In genomic region chr5:112411072-112411471, GRCm38 (mm10) we compare ENCODE assay signal across 16 mouse cellular contexts. TPM values are rescaled to one million over a fixed set of nuclear protein-coding genes. Genes with fewer than 3 reads are reported as not detected.
DNase-seq lines count a peak whose midpoint lies in the region; ATAC-seq and TF ChIP-seq lines count a peak whose summit lies in the region.
"Had no signal": no experiment of that assay in that cellular context is flagged by ENCODE, and none has a peak within 500 bp of the region (broad histone marks: within the 10 kb centered on the region; RNA-seq: fewer than 3 reads in every experiment).

No protein-coding gene starts in this region.

- H3K9me3 ChIP-seq in embryonic facial prominence, embryonic 10.5 days: no peaks in the 10 kb centered on the region
- H3K9me3 ChIP-seq in forebrain, postnatal 0 days (ENCODE audit: low read length): no peaks in the 10 kb centered on the region
- no peaks in the 10 kb centered on the region for H3K9me3 ChIP-seq in midbrain, embryonic 11.5 days (ENCODE audit: control insufficient read depth, low read length)

- peaks cover 22% of the 10 kb centered on the region for H3K4me1 ChIP-seq in embryonic facial prominence, embryonic 10.5 days
- peaks cover 18% of the 10 kb centered on the region for H3K4me1 ChIP-seq in forebrain, postnatal 0 days (ENCODE audit: insufficient read depth)
- peaks cover 21% of the 10 kb centered on the region for H3K4me1 ChIP-seq in midbrain, embryonic 11.5 days (ENCODE audit: control insufficient read depth, insufficient read depth, low read length)

- ATAC-seq in forebrain, postnatal 0 days: peak; percentile 11
- ATAC-seq in midbrain, embryonic 11.5 days (ENCODE audit: low FRiP score): 0 out of 2 replicates have a peak, but pooled peaks have one; percentile 12
- ATAC-seq in megakaryocyte progenitor cell, adult 5-6 weeks (replicated peaks; ENCODE audit: poor library complexity): no peak

- no peak for TF ChIP-seq CTCF in forebrain, postnatal 0 days (IDR thresholded peaks at IDR 0.05; ENCODE audit: low read depth)

- H3K4me2 ChIP-seq in forebrain, postnatal 0 days (ENCODE audit: low read depth): peak overlapping the region; percentile 37
- H3K4me2 ChIP-seq in midbrain, embryonic 11.5 days: peak overlapping the region; percentile 34

- peak overlapping the region; percentile 48; the same call in 1 of the 2 replicates for H3K27ac ChIP-seq in embryonic facial prominence, embryonic 10.5 days (replicated peaks)
- H3K27ac ChIP-seq in forebrain, postnatal 0 days (ENCODE audit: low read depth, low read length): peak overlapping the region; percentile 85
- H3K27ac ChIP-seq in midbrain, embryonic 11.5 days (ENCODE audit: low read depth, low read length): peak overlapping the region; percentile 47; the same call in 1 of the 2 replicates
- H3K27ac ChIP-seq: kidney, postnatal 0 days had no signal

- DNase-seq in MN1 (ENCODE audit: low spot score): peak; percentile 75
- DNase-seq in embryonic facial prominence, embryonic 10.5 days (ENCODE audit: low spot score): no peak
- peak; percentile 45 for DNase-seq in forebrain, postnatal 0 days
- DNase-seq in midbrain, embryonic 11.5 days (ENCODE audit: low spot score, missing footprints): peak; percentile 90
- no peak for DNase-seq in kidney, adult 9 months
- DNase-seq in spleen, postnatal 14 days (ENCODE audit: low spot score in 2 of 2): no peak
- DNase-seq in thymus, postnatal 25 days: no peak
- DNase-seq: lung, postnatal 10 days had no signal

- H3K27me3 ChIP-seq in embryonic facial prominence, embryonic 10.5 days (replicated peaks; ENCODE audit: low read depth, poor library complexity, severe bottlenecking): peaks cover 43% of the 10 kb centered on the region
- H3K27me3 ChIP-seq in forebrain, postnatal 0 days (ENCODE audit: insufficient read depth, low read length): no peaks in the 10 kb centered on the region
- no peaks in the 10 kb centered on the region for H3K27me3 ChIP-seq in midbrain, embryonic 11.5 days (ENCODE audit: control insufficient read depth, insufficient read depth, low read length)

- H3K36me3 ChIP-seq in embryonic facial prominence, embryonic 10.5 days (replicated peaks): no peaks in the 10 kb centered on the region
- H3K36me3 ChIP-seq in forebrain, postnatal 0 days (ENCODE audit: insufficient read depth): no peaks in the 10 kb centered on the region
- H3K36me3 ChIP-seq in midbrain, embryonic 11.5 days (ENCODE audit: control insufficient read depth, insufficient read depth, low read length): no peaks in the 10 kb centered on the region

- H3K9ac ChIP-seq in forebrain, postnatal 0 days: 0 out of 2 replicates have a peak overlapping the region, but pooled peaks have one; percentile 14
- H3K9ac ChIP-seq in midbrain, embryonic 11.5 days (ENCODE audit: low read length): peak overlapping the region; percentile 25; the same call in 1 of the 2 replicates

- peak overlapping the region; percentile 33; the same call in 1 of the 2 replicates for H3K4me3 ChIP-seq in embryonic facial prominence, embryonic 10.5 days
- no peak overlapping the region for H3K4me3 ChIP-seq in forebrain, postnatal 0 days (ENCODE audit: low read depth, low read length)
- no peak overlapping the region for H3K4me3 ChIP-seq in midbrain, embryonic 11.5 days (ENCODE audit: low read depth, low read length)

- WGBS in embryonic facial prominence, embryonic 10.5 days: 39% methylated on average over 11 of the region's 11 CpGs
- WGBS in forebrain, postnatal 0 days: 11% methylated on average over 11 of the region's 11 CpGs
- 28% methylated on average over 11 of the region's 11 CpGs for WGBS in midbrain, embryonic 11.5 days

RNA-seq across cellular contexts. Expression of gene Asphd2, which starts 16.4 kb away (rescaled TPM):
- 23.7 and 27.3 TPM in 2 replicates for polyA plus RNA-seq in embryonic facial prominence, embryonic 10.5 days (2016; fragmentation: Nextera tagmentation; extraction: Ambion mirVana)
- 132 and 138 TPM in 2 replicates for total RNA-seq in forebrain, postnatal 0 days (2014; rRNA removed)
- 128 and 132 TPM in 2 replicates for polyA plus RNA-seq in forebrain, postnatal 0 days (2015; fragmentation: Nextera tagmentation; extraction: Ambion mirVana)
- 35.4 and 48.3 TPM in 2 replicates for polyA plus RNA-seq in midbrain, embryonic 11.5 days (2014; fragmentation: Nextera tagmentation; extraction: Ambion mirVana)
- not detected in 2 replicates for total RNA-seq in megakaryocyte progenitor cell, adult 5-6 weeks (2015)
- not detected in 2 replicates for total RNA-seq in megakaryocyte progenitor cell, adult 5-6 weeks (2017)

RNA-seq across cellular contexts. Expression of gene Gm6588, which starts 38.2 kb away (rescaled TPM):
- not detected in 2 replicates for polyA plus RNA-seq in embryonic facial prominence, embryonic 10.5 days (2016; fragmentation: Nextera tagmentation; extraction: Ambion mirVana)
- not detected in 2 replicates for total RNA-seq in forebrain, postnatal 0 days (2014; rRNA removed)
- polyA plus RNA-seq in forebrain, postnatal 0 days (2015; fragmentation: Nextera tagmentation; extraction: Ambion mirVana): 0.11 TPM in 1 of 2 replicates, not detected in the other
- not detected in 2 replicates for polyA plus RNA-seq in midbrain, embryonic 11.5 days (2014; fragmentation: Nextera tagmentation; extraction: Ambion mirVana)
- total RNA-seq in megakaryocyte progenitor cell, adult 5-6 weeks (2015): not detected in 2 replicates
- not detected in 2 replicates for total RNA-seq in megakaryocyte progenitor cell, adult 5-6 weeks (2017)
- total RNA-seq: adrenal gland, adult 18-20 months; heart, adult 8-10 months; layer of hippocampus, postnatal 36 days had no signal
- polyA plus RNA-seq: kidney, postnatal 0 days; liver, embryonic 11.5 days; Patski; spleen, adult 2 months had no signal

RNA-seq across cellular contexts. Expression of gene Gm6583, which starts 55.2 kb away (rescaled TPM):
- 0.28 and 0.30 TPM in 2 replicates for polyA plus RNA-seq in embryonic facial prominence, embryonic 10.5 days (2016; fragmentation: Nextera tagmentation; extraction: Ambion mirVana)
- not detected in 2 replicates for total RNA-seq in forebrain, postnatal 0 days (2014; rRNA removed)
- not detected in 2 replicates for polyA plus RNA-seq in forebrain, postnatal 0 days (2015; fragmentation: Nextera tagmentation; extraction: Ambion mirVana)
- polyA plus RNA-seq in midbrain, embryonic 11.5 days (2014; fragmentation: Nextera tagmentation; extraction: Ambion mirVana): not detected in 2 replicates
- total RNA-seq in megakaryocyte progenitor cell, adult 5-6 weeks (2015): not detected in 2 replicates
- not detected in 2 replicates for total RNA-seq in megakaryocyte progenitor cell, adult 5-6 weeks (2017)
- total RNA-seq: adrenal gland, adult 18-20 months; heart, adult 8-10 months; layer of hippocampus, postnatal 36 days had no signal
- polyA plus RNA-seq: spleen, adult 2 months had no signal

Comparison
In these comparisons a context has a peak if more than half of its experiments do, and no peak if none do; other contexts are left out.
1. DNase-seq: peak in MN1 (single experiment), forebrain, postnatal 0 days (single experiment) and midbrain, embryonic 11.5 days (single experiment); none in embryonic facial prominence, embryonic 10.5 days (single experiment), kidney, adult 9 months (single experiment), spleen, postnatal 14 days (0 of 2) and thymus, postnatal 25 days (single experiment).
2. Peak in every context shown above with its lines, with median percentiles within 50 percentile points of each other: H3K27ac ChIP-seq.